In genomic region chr9:26776122-26776902, GRCm38 (mm10) we compare ENCODE assay signal across 8 mouse cellular contexts. TPM values are rescaled to one million over a fixed set of nuclear protein-coding genes. Genes with fewer than 3 reads are reported as not detected.
DNase-seq lines count a peak whose midpoint lies in the region; ATAC-seq lines count a peak whose summit lies in the region.

No protein-coding gene starts in this region.

- no peak overlapping the region for H3K4me3 ChIP-seq in embryonic facial prominence, embryonic 14.5 days (ENCODE audit: low read depth, low read length)
- H3K4me3 ChIP-seq in intestine, embryonic 15.5 days (replicated peaks) = no peak overlapping the region

- no peaks in the 10 kb centered on the region for H3K36me3 ChIP-seq in embryonic facial prominence, embryonic 14.5 days (ENCODE audit: control insufficient read depth, insufficient read depth, low read length)
- H3K36me3 ChIP-seq in intestine, embryonic 15.5 days = no peaks in the 10 kb centered on the region

- no peak overlapping the region for H3K9ac ChIP-seq in embryonic facial prominence, embryonic 14.5 days (ENCODE audit: low read depth, low read length)
- no peak overlapping the region for H3K9ac ChIP-seq in intestine, embryonic 15.5 days

- no peaks in the 10 kb centered on the region for H3K27me3 ChIP-seq in embryonic facial prominence, embryonic 14.5 days (replicated peaks; ENCODE audit: control insufficient read depth, insufficient read depth, low read length)
- no peaks in the 10 kb centered on the region for H3K27me3 ChIP-seq in intestine, embryonic 15.5 days (replicated peaks)

- no peaks in the 10 kb centered on the region for H3K4me1 ChIP-seq in embryonic facial prominence, embryonic 14.5 days (ENCODE audit: control insufficient read depth, insufficient read depth, low read length)
- H3K4me1 ChIP-seq in intestine, embryonic 15.5 days (replicated peaks) = no peaks in the 10 kb centered on the region

- WGBS in embryonic facial prominence, embryonic 14.5 days = 53% methylated on average over 6 of the region's 6 CpGs
- 65% methylated on average over 6 of the region's 6 CpGs for WGBS in intestine, embryonic 15.5 days

- ATAC-seq in embryonic facial prominence, embryonic 14.5 days (ENCODE audit: low read depth) = no peak
- 0 out of 2 replicates have a peak, but pooled peaks have one; percentile 31 for ATAC-seq in intestine, embryonic 15.5 days

- H3K27ac ChIP-seq in embryonic facial prominence, embryonic 14.5 days (replicated peaks; ENCODE audit: low read depth, low read length) = no peak overlapping the region
- H3K27ac ChIP-seq in intestine, embryonic 15.5 days = no peak overlapping the region

- DNase-seq in ovary, postnatal 14 days (ENCODE audit: low spot score) = peak; percentile 38
- no peak for DNase-seq in ovary, postnatal 36 days (ENCODE audit: low spot score)
- peak; percentile 42 for DNase-seq in brain, embryonic 18.5 days (ENCODE audit: low read depth, low spot score)
- DNase-seq in embryonic facial prominence, embryonic 14.5 days (ENCODE audit: low spot score) = peak; percentile 75
- DNase-seq in lung, postnatal 36 days = peak; percentile 71
- peak; percentile 10 for DNase-seq in yolk sac, embryonic 10.5 days (ENCODE audit: low spot score)
- DNase-seq in spleen, adult 18-20 months = no peak

- no peaks in the 10 kb centered on the region for H3K9me3 ChIP-seq in embryonic facial prominence, embryonic 14.5 days (ENCODE audit: control insufficient read depth, low read length)
- H3K9me3 ChIP-seq in intestine, embryonic 15.5 days = no peaks in the 10 kb centered on the region

- no peak overlapping the region for H3K4me2 ChIP-seq in embryonic facial prominence, embryonic 14.5 days (ENCODE audit: low read depth, low read length)
- H3K4me2 ChIP-seq in intestine, embryonic 15.5 days (replicated peaks) = no peak overlapping the region

RNA-seq across cellular contexts. Expression of gene Glb1l2, which starts 30.0 kb away (rescaled TPM):
- 4.6 and 5.6 TPM in 2 replicates for polyA plus RNA-seq in embryonic facial prominence, embryonic 14.5 days (2014; fragmentation: Nextera tagmentation; extraction: Ambion mirVana)
- 1.3 and 1.9 TPM in 2 replicates for polyA plus RNA-seq in intestine, embryonic 15.5 days (2015; fragmentation: Nextera tagmentation; extraction: Ambion mirVana)

RNA-seq across cellular contexts. Expression of gene B3gat1, which starts 42.8 kb away (rescaled TPM):
- 1.4 and 1.8 TPM in 2 replicates for polyA plus RNA-seq in embryonic facial prominence, embryonic 14.5 days (2014; fragmentation: Nextera tagmentation; extraction: Ambion mirVana)
- 0.21 and 0.32 TPM in 2 replicates for polyA plus RNA-seq in intestine, embryonic 15.5 days (2015; fragmentation: Nextera tagmentation; extraction: Ambion mirVana)

Comparison
In these comparisons a context has a peak if more than half of its experiments do, and no peak if none do; other contexts are left out.
1. DNase-seq: peak in ovary, postnatal 14 days (single experiment), brain, embryonic 18.5 days (single experiment), embryonic facial prominence, embryonic 14.5 days (single experiment), lung, postnatal 36 days (single experiment) and yolk sac, embryonic 10.5 days (single experiment); none in ovary, postnatal 36 days (single experiment) and spleen, adult 18-20 months (0 of 2).